15 mouse cellular contexts compared by ENCODE assay signal in the genomic region with DNA sequence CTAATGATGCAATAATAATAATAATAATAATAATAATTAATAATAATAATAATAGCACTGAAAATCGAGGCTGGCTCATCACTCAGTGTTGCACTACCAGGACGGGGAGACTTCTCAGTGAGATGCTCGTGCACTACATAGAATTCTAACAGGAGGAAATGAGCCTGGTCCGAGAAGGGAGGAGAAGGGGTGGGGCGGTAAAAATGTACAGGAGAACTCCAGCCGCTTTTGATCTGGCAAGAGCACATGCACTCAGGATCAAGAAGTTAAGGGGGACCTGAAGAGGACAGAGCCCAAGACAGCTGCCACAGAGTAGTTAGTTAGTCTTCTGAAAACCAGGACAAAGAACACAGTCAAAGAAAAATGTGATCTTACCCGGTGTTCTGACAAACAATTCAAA.
"Had no signal": no experiment of that assay in that cellular context is flagged by ENCODE, and none has a peak within 500 bp of the region (broad histone marks: within the 10 kb centered on the region; RNA-seq: fewer than 3 reads in every experiment).

No protein-coding gene starts in this region.

- H3K9me3 ChIP-seq: liver, embryonic 13.5 days; lung, embryonic 15.5 days; midbrain, embryonic 12.5 days; neural tube, embryonic 13.5 days had no signal

- ATAC-seq: midbrain, embryonic 16.5 days had no signal

- H3K9ac ChIP-seq: liver, embryonic 13.5 days; lung, embryonic 15.5 days; midbrain, embryonic 12.5 days; neural tube, embryonic 13.5 days had no signal

- H3K4me3 ChIP-seq: layer of hippocampus, adult 2 months; liver, embryonic 13.5 days; lung, embryonic 15.5 days; midbrain, embryonic 12.5 days; myocyte; neural tube, embryonic 13.5 days had no signal

- H3K4me2 ChIP-seq: liver, embryonic 13.5 days; lung, embryonic 15.5 days; midbrain, embryonic 12.5 days; neural tube, embryonic 13.5 days had no signal

- H3K36me3 ChIP-seq: liver, embryonic 13.5 days; lung, embryonic 15.5 days; midbrain, embryonic 12.5 days; neural tube, embryonic 13.5 days had no signal

- DNase-seq: kidney, adult 11 months; layer of hippocampus, adult 9-11 months; liver, embryonic 13.5 days; lung, postnatal 36 days; retina, postnatal 1 day; right cerebral cortex, postnatal 25 days; thymus, adult 18-20 months; thymus, postnatal 25 days had no signal

- H3K27ac ChIP-seq: kidney, postnatal 0 days; liver, embryonic 13.5 days; midbrain, embryonic 12.5 days; neural tube, embryonic 13.5 days had no signal

- H3K27me3 ChIP-seq: liver, embryonic 13.5 days; lung, embryonic 15.5 days; midbrain, embryonic 12.5 days; neural tube, embryonic 13.5 days had no signal
